Mouse (Mus musculus): Measurements from ENCODE around the gene Grm2. TPM values are rescaled to one million over a fixed set of nuclear protein-coding genes. Genes with fewer than 3 reads are reported as not detected.
"Not testable (repeated sequence)": the region's sequence is repeated elsewhere in the genome, so short reads cannot be mapped to it uniquely, and the experiment has no call there.

Grm2 gene
- polyA plus RNA-seq, 1 experiment, result 17.1 TPM

- TF ChIP-seq POLR2A (IDR thresholded peaks at IDR 0.05; ENCODE audit: borderline replicate concordance, insufficient read depth, low read length) (no peak), CTCF (IDR thresholded peaks at IDR 0.05; ENCODE audit: borderline replicate concordance, insufficient read depth, low read depth, low read length) (no peak)
- WGBS, result 56% methylated on average over 27 of the region's 27 CpGs
- Histone ChIP-seq H3K4me1 (ENCODE audit: control insufficient read depth, insufficient read depth, low read length) (no peaks in the 10 kb centered on the region), H3K27ac (ENCODE audit: insufficient read depth, low read length) (no peak overlapping the region), H3K27me3 (ENCODE audit: control insufficient read depth, insufficient read depth, low read length) (no peaks in the 10 kb centered on the region), H3K4me3 (replicated peaks; ENCODE audit: insufficient read depth, low read depth, low read length) (no peak overlapping the region)
- no peak for DNase-seq
Measured at GRCm38 (mm10) chr9:106647226-106647625, 8.7 kb downstream of the Grm2 start.

GRCm38 (mm10) chr9:106645684-106646271 lies 10.1 kb downstream of the Grm2 start:
- WGBS, result 81% methylated on average over 9 of the region's 9 CpGs
- Histone ChIP-seq H3K4me3 (replicated peaks; ENCODE audit: insufficient read depth, low read depth, low read length) (no peak overlapping the region), H3K27ac (ENCODE audit: insufficient read depth, low read length) (no peak overlapping the region), H3K4me1 (ENCODE audit: control insufficient read depth, insufficient read depth, low read length) (no peaks in the 10 kb centered on the region), H3K27me3 (ENCODE audit: control insufficient read depth, insufficient read depth, low read length) (no peaks in the 10 kb centered on the region)
- no peak for TF ChIP-seq POLR2A (IDR thresholded peaks at IDR 0.05; ENCODE audit: borderline replicate concordance, insufficient read depth, low read length)
- TF ChIP-seq CTCF (IDR thresholded peaks at IDR 0.05; ENCODE audit: borderline replicate concordance, insufficient read depth, low read depth, low read length), result no peak
- no peak for DNase-seq

GRCm38 (mm10) chr9:106643787-106644186 lies 12.1 kb downstream of the Grm2 start:
- no peak overlapping the region for H3K4me3 ChIP-seq (replicated peaks; ENCODE audit: insufficient read depth, low read depth, low read length)
- H3K27ac ChIP-seq (ENCODE audit: insufficient read depth, low read length), result no peak overlapping the region
- H3K27me3 ChIP-seq (ENCODE audit: control insufficient read depth, insufficient read depth, low read length), result no peaks in the 10 kb centered on the region
- TF ChIP-seq CTCF (IDR thresholded peaks at IDR 0.05; ENCODE audit: borderline replicate concordance, insufficient read depth, low read depth, low read length) (no peak), POLR2A (IDR thresholded peaks at IDR 0.05; ENCODE audit: borderline replicate concordance, insufficient read depth, low read length) (no peak)
- no peak for DNase-seq
- 75% methylated on average over 6 of the region's 6 CpGs for WGBS
- H3K4me1 ChIP-seq (ENCODE audit: control insufficient read depth, insufficient read depth, low read length), result no peaks in the 10 kb centered on the region

GRCm38 (mm10) chr9:106643128-106643527 lies 12.8 kb downstream of the Grm2 start:
- H3K27me3 ChIP-seq (ENCODE audit: control insufficient read depth, insufficient read depth, low read length), result no peaks in the 10 kb centered on the region
- no peak for TF ChIP-seq POLR2A (IDR thresholded peaks at IDR 0.05; ENCODE audit: borderline replicate concordance, insufficient read depth, low read length)
- TF ChIP-seq CTCF (IDR thresholded peaks at IDR 0.05; ENCODE audit: borderline replicate concordance, insufficient read depth, low read depth, low read length), result peak; percentile 67
- H3K4me1 ChIP-seq (ENCODE audit: control insufficient read depth, insufficient read depth, low read length), result no peaks in the 10 kb centered on the region
- 22% methylated on average over 7 of the region's 7 CpGs for WGBS
- H3K4me3 ChIP-seq (replicated peaks; ENCODE audit: insufficient read depth, low read depth, low read length), result no peak overlapping the region
- no peak overlapping the region for H3K27ac ChIP-seq (ENCODE audit: insufficient read depth, low read length)
- peak; percentile 59 to 67 for DNase-seq

- 45% methylated on average over 5 of the region's 5 CpGs for WGBS
- TF ChIP-seq CTCF (IDR thresholded peaks at IDR 0.05; ENCODE audit: borderline replicate concordance, insufficient read depth, low read depth, low read length) (no peak), POLR2A (IDR thresholded peaks at IDR 0.05; ENCODE audit: borderline replicate concordance, insufficient read depth, low read length) (no peak)
- Histone ChIP-seq H3K27me3 (ENCODE audit: control insufficient read depth, insufficient read depth, low read length) (no peaks in the 10 kb centered on the region), H3K4me1 (ENCODE audit: control insufficient read depth, insufficient read depth, low read length) (no peaks in the 10 kb centered on the region), H3K27ac (ENCODE audit: insufficient read depth, low read length) (no peak overlapping the region), H3K4me3 (replicated peaks; ENCODE audit: insufficient read depth, low read depth, low read length) (no peak overlapping the region)
- no peak for DNase-seq
Measured at GRCm38 (mm10) chr9:106641346-106641745, 14.5 kb downstream of the Grm2 start.

- Histone ChIP-seq H3K27me3 (ENCODE audit: control insufficient read depth, insufficient read depth, low read length) (no peaks in the 10 kb centered on the region), H3K4me1 (ENCODE audit: control insufficient read depth, insufficient read depth, low read length) (no peaks in the 10 kb centered on the region), H3K27ac (ENCODE audit: insufficient read depth, low read length) (no peak overlapping the region), H3K4me3 (replicated peaks; ENCODE audit: insufficient read depth, low read depth, low read length) (no peak overlapping the region)
- no peak for TF ChIP-seq CTCF (IDR thresholded peaks at IDR 0.05; ENCODE audit: borderline replicate concordance, insufficient read depth, low read depth, low read length)
- no peak for TF ChIP-seq POLR2A (IDR thresholded peaks at IDR 0.05; ENCODE audit: borderline replicate concordance, insufficient read depth, low read length)
- no peak for DNase-seq
- 92% methylated on average over 8 of the region's 8 CpGs for WGBS
Measured at GRCm38 (mm10) chr9:106638154-106638553, 17.7 kb downstream of the Grm2 start.

- no peak overlapping the region for H3K27ac ChIP-seq (ENCODE audit: insufficient read depth, low read length)
- no peaks in the 10 kb centered on the region for H3K27me3 ChIP-seq (ENCODE audit: control insufficient read depth, insufficient read depth, low read length)
- no peak for DNase-seq
- TF ChIP-seq POLR2A (IDR thresholded peaks at IDR 0.05; ENCODE audit: borderline replicate concordance, insufficient read depth, low read length), result no peak
- TF ChIP-seq CTCF (IDR thresholded peaks at IDR 0.05; ENCODE audit: borderline replicate concordance, insufficient read depth, low read depth, low read length), result no peak
- H3K4me1 ChIP-seq (ENCODE audit: control insufficient read depth, insufficient read depth, low read length), result no peaks in the 10 kb centered on the region; the same call in 1 of the 2 replicates
- no peak overlapping the region for H3K4me3 ChIP-seq (replicated peaks; ENCODE audit: insufficient read depth, low read depth, low read length)
- 53% methylated on average over 5 of the region's 5 CpGs for WGBS
Measured at GRCm38 (mm10) chr9:106632185-106632584, 23.7 kb downstream of the Grm2 start.

- H3K4me3 ChIP-seq (replicated peaks; ENCODE audit: insufficient read depth, low read depth, low read length); H3K4me1 ChIP-seq (ENCODE audit: control insufficient read depth, insufficient read depth, low read length); H3K27me3 ChIP-seq (ENCODE audit: control insufficient read depth, insufficient read depth, low read length); DNase-seq; H3K27ac ChIP-seq (ENCODE audit: insufficient read depth, low read length): not testable (repeated sequence)
- WGBS, result 14% methylated on average over 8 of the region's 8 CpGs
Measured at GRCm38 (mm10) chr9:106627796-106628195, 28.1 kb downstream of the Grm2 start.
